Mouse (Mus musculus) adrenal gland, adult (tissue): Measurements from ENCODE around the gene Tmem175.

ENCODE experiments used
- DNase-seq, 2 experiments: peaks; one replicate each; pipeline ENCODE4 v3.0.0; 2022 to 2023; ENCODE audit warnings: low spot score in 1 of 2; ENCODE audit not compliant: inconsistent age in 2 of 2

Tmem175 gene

GRCm38 (mm10) chr5:108653341-108653740 is 23.8 kb downstream of the Tmem175 start:
- no peak for DNase-seq

- no peak for DNase-seq
Measured at GRCm38 (mm10) chr5:108654444-108654990, 24.9 kb downstream of the Tmem175 start.

- no peak for DNase-seq
Measured at GRCm38 (mm10) chr5:108655381-108655780, 25.8 kb downstream of the Tmem175 start.

GRCm38 (mm10) chr5:108655891-108656650 is 26.5 kb downstream of the Tmem175 start:
- no peak for DNase-seq

GRCm38 (mm10) chr5:108657406-108657805 is 27.8 kb downstream of the Tmem175 start:
- no peak for DNase-seq

- DNase-seq, result no peak
Measured at GRCm38 (mm10) chr5:108658611-108659010, 29.0 kb downstream of the Tmem175 start.

- DNase-seq, result no peak
Measured at GRCm38 (mm10) chr5:108659698-108660631, 30.4 kb downstream of the Tmem175 start, which contains the start of gene Idua. Idua (plus strand) TSS chr5:108660331.

GRCm38 (mm10) chr5:108660632-108661268 is 31.2 kb downstream of the Tmem175 start:
- peak; percentile 94 to 97 for DNase-seq

- DNase-seq, result no peak
Measured at GRCm38 (mm10) chr5:108662772-108663171, 33.2 kb downstream of the Tmem175 start.

- no peak for DNase-seq
Measured at GRCm38 (mm10) chr5:108665066-108665465, 35.5 kb downstream of the Tmem175 start.

GRCm38 (mm10) chr5:108667370-108667769 is 37.8 kb downstream of the Tmem175 start:
- no peak for DNase-seq

- no peak for DNase-seq
Measured at GRCm38 (mm10) chr5:108668387-108668932, 38.9 kb downstream of the Tmem175 start.

- peak; percentile 93 to 98 for DNase-seq
Measured at GRCm38 (mm10) chr5:108668977-108669936, 39.7 kb downstream of the Tmem175 start, which contains the start of gene Dgkq. Dgkq (minus strand) TSS chr5:108669672.

- no peak for DNase-seq
Measured at GRCm38 (mm10) chr5:108669986-108670385, 40.4 kb downstream of the Tmem175 start.

GRCm38 (mm10) chr5:108670785-108671184 is 41.2 kb downstream of the Tmem175 start:
- peak; percentile 65 to 78 for DNase-seq

- DNase-seq, result no peak
Measured at GRCm38 (mm10) chr5:108671757-108672156, 42.2 kb downstream of the Tmem175 start.

GRCm38 (mm10) chr5:108674624-108675023 is 45.1 kb downstream of the Tmem175 start:
- no peak for DNase-seq

GRCm38 (mm10) chr5:108675251-108675816 is 45.8 kb downstream of the Tmem175 start, which contains the start of gene Slc26a1:
Slc26a1 (minus strand) TSS chr5:108675569.
- no peak for DNase-seq
